Mouse (Mus musculus) liver, embryonic 14.5 days (tissue): ENCODE results near the gene Oprm1. TPM values are rescaled to one million over a fixed set of nuclear protein-coding genes. Genes with fewer than 3 reads are reported as not detected.

ENCODE experiments used
- ATAC-seq: fragments of 200-750 bp; cut with Nextera tagmentation; 2 replicates; pipeline ENCODE4 v1.8.0; 2017; ENCODE audit warnings: moderate number of reproducible peaks, mild to moderate bottlenecking, moderate library complexity; ENCODE audit not compliant: insufficient read depth
- DNase-seq, 3 experiments: peaks; one replicate each; pipeline ENCODE4 v3.0.0-alpha.2; 2012 to 2013; ENCODE audit warnings: low read depth in 3 of 3, low spot score in 3 of 3
- H3K27ac ChIP-seq: fragments of 300-500 bp; sonication (generic); 2 replicates; pipeline ENCODE4 v1.5.1; 2014; ENCODE audit warnings: moderate library complexity, mild to moderate bottlenecking, control low read depth, inconsistent platforms
- H3K27me3 ChIP-seq: fragments of 300-500 bp; sonication (generic); 2 replicates; pipeline ENCODE4 v1.6.1; 2014; ENCODE audit warnings: mild to moderate bottlenecking, low read length, moderate library complexity; ENCODE audit not compliant: control insufficient read depth, insufficient read depth
- H3K36me3 ChIP-seq: fragments of 300-500 bp; sonication (generic); replicated peaks from 2 replicates; pipeline ENCODE4 v1.6.1; 2014; ENCODE audit warnings: low read depth; ENCODE audit not compliant: control insufficient read depth, insufficient read depth
- H3K4me1 ChIP-seq, 2 experiments: fragments of 200-500 bp in 1 of 2; fragments of 300-500 bp in 1 of 2; sonication (generic) in 1 of 2; replicated peaks; 2 replicates each; pipeline ENCODE4 v1.6.1; 2012 to 2014; ENCODE audit warnings: antibody characterized with exemption in 1 of 2, inconsistent platforms in 1 of 2, low read length in 1 of 2; ENCODE audit not compliant: control insufficient read depth in 2 of 2, insufficient read depth in 2 of 2
- H3K4me2 ChIP-seq: fragments of 300-500 bp; sonication (generic); 2 replicates; pipeline ENCODE4 v1.6.1; 2014; ENCODE audit warnings: low read depth, mild to moderate bottlenecking, control low read depth, moderate library complexity
- H3K4me3 ChIP-seq, 2 experiments: fragments of 200-500 bp in 1 of 2; fragments of 300-500 bp in 1 of 2; sonication (generic) in 1 of 2; 2 replicates each; pipeline ENCODE4 v1.5.1; 2012 to 2014; ENCODE audit warnings: low read depth in 2 of 2, low read length in 2 of 2, mild to moderate bottlenecking in 2 of 2, control low read depth in 1 of 2, inconsistent platforms in 1 of 2, moderate library complexity in 1 of 2; ENCODE audit not compliant: insufficient read depth in 1 of 2
- H3K9ac ChIP-seq: fragments of 300-500 bp; sonication (generic); replicated peaks from 2 replicates; pipeline ENCODE4 v1.6.1; 2014; ENCODE audit warnings: mild to moderate bottlenecking, control low read depth, moderate library complexity
- H3K9me3 ChIP-seq: fragments of 300-500 bp; sonication (generic); 2 replicates; pipeline ENCODE4 v1.6.1; 2016; ENCODE audit warnings: low read length, mixed read lengths; ENCODE audit not compliant: control insufficient read depth
- CTCF ChIP-seq: IDR thresholded peaks from 2 replicates; pipeline ENCODE4 v1.5.1; 2016; ENCODE audit warnings: antibody characterized with exemption, low read depth, control low read depth
- EP300 ChIP-seq: IDR thresholded peaks from 2 replicates; pipeline ENCODE4 v1.6.1; 2016; ENCODE audit warnings: antibody characterized with exemption, low read depth
- WGBS: fragments of 180-500 bp; shearing (Covaris S2); extraction: QIAGEN DNeasy Blood & Tissue Kit; methylation state at CpG from one replicate; pipeline ENCODE4 v1.1.7; 2014; ENCODE audit not compliant: insufficient replicate concordance; 5-methylcytosine and 5-hydroxymethylcytosine counted together
- polyA plus RNA-seq, 2 experiments: library from polyadenylated mRNA; depleted of rRNA in 1 of 2; stranded (reverse) in 1 of 2; unstranded in 1 of 2; fragments of >200 nt; fragmentation: Nextera tagmentation in 1 of 2; extraction: Ambion mirVana in 1 of 2; gene quantifications; 2 replicates each; pipeline versions ENCODE4 v1.2.1 to v1.2.3; 2012 to 2014

Gene Oprm1
- polyA plus RNA-seq, 2 experiments: not detected

- Histone ChIP-seq H3K4me2 (no peak overlapping the region), H3K9ac (no peak overlapping the region), H3K9me3 (no peaks in the 10 kb centered on the region), H3K4me1 (no peaks in the 10 kb centered on the region), H3K27ac (no peak overlapping the region), H3K27me3 (no peaks in the 10 kb centered on the region), H3K4me3 (no peak overlapping the region), H3K36me3 (no peaks in the 10 kb centered on the region)
- TF ChIP-seq CTCF (no peak), EP300 (no peak)
- no peak for DNase-seq
- WGBS: 45% methylated on average over 5 of the region's 5 CpGs
- ATAC-seq: no peak
Observed at GRCm38 (mm10) chr10:7004980-7005538, 246.8 kb downstream of the Oprm1 start.

- H3K4me1 ChIP-seq: no peaks in the 10 kb centered on the region
- DNase-seq (no peak), ATAC-seq (no peak)
- no peaks in the 10 kb centered on the region for H3K9me3 ChIP-seq
- no peak overlapping the region for H3K9ac ChIP-seq
- H3K27me3 ChIP-seq: no peaks in the 10 kb centered on the region
- H3K36me3 ChIP-seq: no peaks in the 10 kb centered on the region
- H3K4me3 ChIP-seq: no peak overlapping the region
- WGBS: 57% methylated on average over 8 of the region's 8 CpGs
- no peak overlapping the region for H3K4me2 ChIP-seq
- H3K27ac ChIP-seq: no peak overlapping the region
- TF ChIP-seq EP300: no peak
- TF ChIP-seq CTCF: no peak
Observed at GRCm38 (mm10) chr10:7010543-7010942, 252.2 kb downstream of the Oprm1 start.

DNA sequence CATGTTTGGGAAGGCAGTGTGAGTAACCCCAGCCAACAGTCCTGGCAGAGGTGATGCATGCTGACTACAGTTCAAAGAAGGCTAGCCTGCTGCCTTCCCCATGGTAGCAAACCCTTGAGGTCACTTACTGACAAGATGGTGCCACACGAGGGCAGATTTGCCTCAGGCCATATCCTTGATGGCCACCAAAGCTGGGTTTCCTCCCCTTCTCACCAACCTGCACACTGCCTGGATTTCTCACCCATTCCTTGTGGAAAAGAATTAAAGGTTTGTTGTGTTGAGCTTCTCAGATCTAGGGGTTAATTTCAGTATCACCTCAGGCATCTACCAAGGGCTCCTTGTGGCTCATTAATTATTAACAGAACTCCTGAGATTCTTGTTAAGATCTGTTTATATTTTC, 256.9 kb downstream of the Oprm1 start:
- Histone ChIP-seq H3K4me1 (no peaks in the 10 kb centered on the region), H3K36me3 (no peaks in the 10 kb centered on the region), H3K9me3 (no peaks in the 10 kb centered on the region), H3K9ac (no peak overlapping the region), H3K27ac (no peak overlapping the region), H3K4me3 (no peak overlapping the region), H3K4me2 (no peak overlapping the region), H3K27me3 (no peaks in the 10 kb centered on the region)
- 0 out of 2 replicates have a peak, but pooled peaks have one; percentile 12 for TF ChIP-seq CTCF
- TF ChIP-seq EP300: no peak
- 55% methylated on average over 1 of the region's 1 CpGs for WGBS
- ATAC-seq (no peak), DNase-seq (no peak)

GRCm38 (mm10) chr10:7019781-7020386, 261.6 kb downstream of the Oprm1 start:
- Histone ChIP-seq H3K4me2 (no peak overlapping the region), H3K4me1 (no peaks in the 10 kb centered on the region), H3K9ac (no peak overlapping the region), H3K27me3 (no peaks in the 10 kb centered on the region), H3K36me3 (no peaks in the 10 kb centered on the region), H3K9me3 (no peaks in the 10 kb centered on the region), H3K4me3 (no peak overlapping the region), H3K27ac (no peak overlapping the region)
- no peak for DNase-seq
- no peak for ATAC-seq
- 66% methylated on average over 7 of the region's 7 CpGs for WGBS
- TF ChIP-seq EP300 (no peak), CTCF (no peak)

- Histone ChIP-seq H3K27me3 (no peaks in the 10 kb centered on the region), H3K36me3 (no peaks in the 10 kb centered on the region), H3K9me3 (no peaks in the 10 kb centered on the region), H3K27ac (no peak overlapping the region), H3K4me3 (no peak overlapping the region), H3K4me2 (no peak overlapping the region), H3K9ac (no peak overlapping the region), H3K4me1 (no peaks in the 10 kb centered on the region)
- ATAC-seq (no peak), DNase-seq (no peak)
- no peak for TF ChIP-seq EP300
- no peak for TF ChIP-seq CTCF
- WGBS: 77% methylated on average over 9 of the region's 9 CpGs
Observed at GRCm38 (mm10) chr10:7020551-7020950, 262.2 kb downstream of the Oprm1 start.
